Mouse (Mus musculus) heart, postnatal 4 days (tissue): ENCODE measurements at regions not wholly inside any gene's neighbourhood (a gene's known extent, or its start where the extent isn't known, plus 50 kb on each side); places are given as distances from the start of the nearest gene placed in this dataset.

ENCODE experiments used
- DNase-seq: peaks from one replicate; pipeline ENCODE4 v3.0.0; 2021

DNA sequence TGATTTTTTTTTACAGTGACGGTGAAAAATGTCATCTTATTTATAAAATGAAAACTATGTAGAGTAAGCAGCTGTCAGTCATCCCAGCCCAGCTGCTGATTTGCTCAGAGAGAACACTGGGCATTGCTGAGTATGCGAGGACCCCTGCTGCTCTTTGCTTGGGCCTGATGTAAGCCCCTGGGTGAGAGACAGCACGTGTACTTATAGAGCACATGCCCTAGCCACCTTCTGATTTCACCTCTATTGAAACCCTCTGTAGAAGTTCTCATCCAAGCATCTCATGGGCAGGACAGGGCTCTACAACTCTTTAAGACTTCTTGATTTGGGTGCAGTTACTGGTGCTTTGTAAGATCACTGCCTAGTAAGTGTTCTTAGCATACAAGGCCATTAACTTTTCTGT is 182.2 kb downstream of the Rab11fip2 start:
- DNase-seq, result no peak

- DNase-seq, result no peak
Observed at GRCm38 (mm10) chr19:59784401-59785046, 158.9 kb downstream of the Rab11fip2 start.

DNA sequence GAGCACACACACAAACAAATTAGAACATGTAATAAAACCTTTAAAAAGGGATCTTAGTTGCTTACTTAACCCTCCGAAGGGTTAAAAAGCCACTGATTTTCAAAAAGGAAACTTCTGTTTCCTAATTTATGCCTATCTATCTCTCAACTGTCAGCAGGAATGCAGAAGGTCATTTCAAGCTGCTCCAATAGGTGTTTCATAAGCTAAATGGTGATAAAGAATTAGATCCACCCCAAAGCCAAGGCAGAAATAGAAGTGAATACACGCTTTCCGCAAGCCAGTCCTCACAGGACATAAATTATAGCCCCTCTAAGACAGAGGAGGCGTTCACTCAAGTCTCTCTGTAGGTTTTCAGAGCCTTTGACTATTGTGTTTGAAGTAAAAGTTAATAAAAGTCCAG is 112.2 kb downstream of the Rab11fip2 start:
- no peak for DNase-seq

- DNase-seq, result no peak
Observed at GRCm38 (mm10) chr19:59837138-59837537, 106.3 kb downstream of the Rab11fip2 start.

DNA sequence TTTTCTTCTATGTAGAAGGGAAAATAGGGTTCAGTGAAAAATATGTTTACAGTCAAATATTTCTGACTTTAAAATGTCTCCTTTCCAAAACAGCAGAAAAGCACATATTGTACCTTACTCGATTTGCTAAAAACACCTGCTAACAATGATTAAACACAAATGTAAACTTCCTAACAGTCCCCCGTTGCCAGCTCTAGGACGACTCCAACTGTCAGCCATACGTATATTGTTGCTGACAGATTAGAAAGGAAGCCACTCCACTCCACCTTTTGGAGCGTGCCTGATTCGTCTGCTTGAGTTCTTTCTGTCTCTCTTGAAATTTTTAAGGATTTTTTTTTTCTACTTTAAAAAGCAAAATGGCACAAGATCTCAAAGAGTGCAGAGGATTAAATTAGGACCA is 105.8 kb downstream of the Rab11fip2 start:
- no peak for DNase-seq

- no peak for DNase-seq
Observed at GRCm38 (mm10) chr19:59844270-59844669, 99.2 kb downstream of the Rab11fip2 start.

DNA sequence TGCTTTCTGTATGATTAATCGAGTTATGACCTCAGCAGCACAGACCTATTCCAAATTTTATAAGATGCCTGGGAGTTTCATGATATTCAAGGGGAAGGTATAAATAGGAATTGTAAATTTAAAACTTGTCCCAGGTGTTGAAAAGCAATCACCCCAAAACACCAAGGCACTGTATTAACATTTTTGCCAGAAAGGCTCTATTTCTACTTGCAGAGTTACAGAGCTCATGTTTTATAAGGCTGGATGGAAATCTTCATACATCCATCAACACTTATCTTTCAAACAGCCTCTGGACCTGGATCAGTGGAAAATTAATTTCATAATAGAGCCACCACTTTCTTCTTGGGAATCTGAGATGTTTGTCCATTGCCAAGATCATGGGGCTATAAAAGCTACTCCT is 96.6 kb downstream of the Rab11fip2 start:
- DNase-seq, result no peak

GRCm38 (mm10) chr19:59850696-59851095 is 92.8 kb downstream of the Rab11fip2 start:
- no peak for DNase-seq

DNA sequence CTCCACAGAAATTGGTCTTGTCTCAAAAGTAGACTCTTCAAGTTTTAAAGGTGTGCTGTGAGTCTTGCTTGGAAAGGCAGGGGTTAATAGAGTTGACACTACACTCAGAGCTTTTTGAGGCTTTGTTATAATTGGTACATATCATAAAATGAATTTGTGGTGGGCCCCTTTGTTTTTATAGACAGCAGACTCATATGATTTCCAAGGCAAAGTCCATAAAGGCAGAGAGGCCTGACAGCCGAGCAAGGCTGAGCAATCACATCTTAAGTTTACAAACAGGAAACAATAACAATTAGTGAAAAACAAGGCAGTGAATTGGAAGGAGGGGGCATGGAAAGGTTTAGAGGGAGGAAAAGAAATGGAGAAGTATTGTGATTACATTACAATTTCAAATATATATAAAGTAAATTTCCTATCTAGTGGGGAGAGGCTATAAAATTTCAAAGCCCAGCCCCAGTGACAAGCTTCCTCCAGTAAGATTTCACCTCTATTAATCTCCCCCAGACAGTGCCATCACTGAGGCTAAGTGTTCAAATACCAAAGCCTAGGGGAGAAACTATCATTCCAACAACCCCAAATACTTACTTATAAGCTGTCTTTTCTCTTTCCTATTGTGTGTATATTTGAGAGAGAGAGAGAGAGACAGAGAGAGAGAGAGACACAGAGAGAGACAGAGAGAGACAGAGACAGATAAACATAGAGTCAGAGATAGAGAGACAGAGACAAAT is 91.3 kb downstream of the Rab11fip2 start:
- no peak for DNase-seq
